In the genomic region with DNA sequence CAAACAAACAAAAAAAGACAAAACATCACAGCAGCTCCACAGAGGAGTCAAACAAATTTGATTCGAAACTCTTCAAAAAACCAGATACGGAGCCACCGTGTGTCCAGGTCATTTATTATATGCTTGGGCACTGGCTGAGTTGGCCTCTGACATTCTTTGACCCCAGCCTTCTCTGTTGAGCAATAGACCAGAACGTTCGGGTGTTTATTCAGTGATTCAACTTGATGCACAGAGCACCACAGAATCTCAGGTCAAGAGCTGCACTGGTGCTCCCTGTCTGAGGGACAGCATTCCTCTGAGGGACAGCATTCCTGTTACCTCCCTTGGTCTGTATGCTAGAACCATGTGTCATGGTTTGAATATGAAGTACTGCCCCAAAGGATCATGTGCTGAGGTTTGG, we compare ENCODE assay signal across 16 mouse cellular contexts. TPM values are rescaled to one million over a fixed set of nuclear protein-coding genes. Genes with fewer than 3 reads are reported as not detected.
DNase-seq lines count a peak whose midpoint lies in the region; ATAC-seq and TF ChIP-seq lines count a peak whose summit lies in the region.
"Had no signal": no experiment of that assay in that cellular context is flagged by ENCODE, and none has a peak within 500 bp of the region (broad histone marks: within the 10 kb centered on the region; RNA-seq: fewer than 3 reads in every experiment).

No protein-coding gene starts in this region.

- no peak for ATAC-seq in hindbrain, postnatal 0 days
- no peak for ATAC-seq in midbrain, postnatal 0 days (ENCODE audit: low FRiP score)

- no peak overlapping the region for H3K9ac ChIP-seq in hindbrain, postnatal 0 days (replicated peaks; ENCODE audit: low read length)
- no peak overlapping the region for H3K9ac ChIP-seq in midbrain, postnatal 0 days (replicated peaks; ENCODE audit: low read length, poor library complexity, severe bottlenecking)
- H3K9ac ChIP-seq: limb, embryonic 13.5 days had no signal

- peaks cover 14% of the 10 kb centered on the region for H3K27me3 ChIP-seq in hindbrain, embryonic 10.5 days (ENCODE audit: insufficient read depth, poor library complexity, severe bottlenecking)
- no peaks in the 10 kb centered on the region for H3K27me3 ChIP-seq in hindbrain, postnatal 0 days (ENCODE audit: insufficient read depth, low read length)
- H3K27me3 ChIP-seq in midbrain, embryonic 10.5 days (ENCODE audit: low read depth, poor library complexity, severe bottlenecking) = peaks cover 17% of the 10 kb centered on the region
- H3K27me3 ChIP-seq in midbrain, postnatal 0 days (ENCODE audit: insufficient read depth, low read length) = no peaks in the 10 kb centered on the region
- peaks cover 15% of the 10 kb centered on the region for H3K27me3 ChIP-seq in limb, embryonic 10.5 days (ENCODE audit: low read depth, poor library complexity, severe bottlenecking)

- peak overlapping the region; percentile 71 for H3K27ac ChIP-seq in hindbrain, embryonic 10.5 days
- no peak overlapping the region for H3K27ac ChIP-seq in hindbrain, postnatal 0 days
- H3K27ac ChIP-seq in midbrain, embryonic 10.5 days (replicated peaks) = peak overlapping the region; percentile 94
- no peak overlapping the region for H3K27ac ChIP-seq in midbrain, postnatal 0 days (ENCODE audit: low read depth, low read length)
- H3K27ac ChIP-seq in limb, embryonic 10.5 days = peak overlapping the region; percentile 42; the same call in 1 of the 2 replicates
- H3K27ac ChIP-seq: heart, embryonic 10.5 days; limb, embryonic 13.5 days had no signal

- peaks cover 52% of the 10 kb centered on the region for H3K4me1 ChIP-seq in hindbrain, embryonic 10.5 days (replicated peaks)
- peaks cover 3% of the 10 kb centered on the region; the same call in 1 of the 2 replicates for H3K4me1 ChIP-seq in hindbrain, postnatal 0 days (ENCODE audit: insufficient read depth, low read length)
- H3K4me1 ChIP-seq in midbrain, embryonic 10.5 days = peaks cover 51% of the 10 kb centered on the region
- no peaks in the 10 kb centered on the region; the same call in 1 of the 2 replicates for H3K4me1 ChIP-seq in midbrain, postnatal 0 days (ENCODE audit: insufficient read depth, low read length)
- peaks cover 43% of the 10 kb centered on the region for H3K4me1 ChIP-seq in limb, embryonic 10.5 days

- H3K9me3 ChIP-seq in hindbrain, embryonic 10.5 days = 0 out of 2 replicates have a peak, but pooled peaks cover 2% of the 10 kb centered on the region
- H3K9me3 ChIP-seq in hindbrain, postnatal 0 days (ENCODE audit: low read length) = no peaks in the 10 kb centered on the region
- H3K9me3 ChIP-seq in midbrain, embryonic 10.5 days (replicated peaks) = peaks cover 10% of the 10 kb centered on the region; the same call in 1 of the 2 replicates
- H3K9me3 ChIP-seq in midbrain, postnatal 0 days (ENCODE audit: low read length) = no peaks in the 10 kb centered on the region
- no peaks in the 10 kb centered on the region for H3K9me3 ChIP-seq in limb, embryonic 10.5 days (replicated peaks)
- H3K9me3 ChIP-seq: heart, embryonic 10.5 days; limb, embryonic 13.5 days had no signal

- H3K36me3 ChIP-seq in hindbrain, embryonic 10.5 days = no peaks in the 10 kb centered on the region
- H3K36me3 ChIP-seq in hindbrain, postnatal 0 days (ENCODE audit: insufficient read depth, low read length) = no peaks in the 10 kb centered on the region
- no peaks in the 10 kb centered on the region for H3K36me3 ChIP-seq in midbrain, embryonic 10.5 days
- H3K36me3 ChIP-seq in midbrain, postnatal 0 days (ENCODE audit: insufficient read depth, low read length) = no peaks in the 10 kb centered on the region
- H3K36me3 ChIP-seq in limb, embryonic 10.5 days = no peaks in the 10 kb centered on the region
- H3K36me3 ChIP-seq: G1E; heart, embryonic 10.5 days; limb, embryonic 13.5 days had no signal

- H3K4me2 ChIP-seq in hindbrain, postnatal 0 days (ENCODE audit: low read depth, low read length) = no peak overlapping the region
- no peak overlapping the region for H3K4me2 ChIP-seq in midbrain, postnatal 0 days (ENCODE audit: low read depth, low read length, poor library complexity, severe bottlenecking)
- H3K4me2 ChIP-seq: limb, embryonic 13.5 days had no signal

- DNase-seq in hindbrain, embryonic 10.5 days (ENCODE audit: low spot score) = no peak
- DNase-seq in hindbrain, postnatal 0 days (ENCODE audit: low spot score) = no peak
- DNase-seq in midbrain, embryonic 10.5 days (ENCODE audit: low spot score) = no peak
- no peak for DNase-seq in midbrain, postnatal 0 days (ENCODE audit: low spot score)
- DNase-seq in limb, embryonic 10.5 days (ENCODE audit: low spot score) = no peak
- peak; percentile 47 for DNase-seq in yolk sac, embryonic 10.5 days (ENCODE audit: low spot score)
- DNase-seq in right cerebral cortex, postnatal 36 days (ENCODE audit: low spot score in 2 of 2) = no peak
- no peak for DNase-seq in ovary, adult 18-20 months (ENCODE audit: low spot score)
- DNase-seq: adrenal gland, postnatal 14 days; cerebellum, postnatal 10 days; gastrocnemius, postnatal 25 days; heart, postnatal 14 days had no signal

- H3K4me3 ChIP-seq in hindbrain, embryonic 10.5 days = no peak overlapping the region
- no peak overlapping the region for H3K4me3 ChIP-seq in hindbrain, postnatal 0 days (ENCODE audit: low read length)
- no peak overlapping the region for H3K4me3 ChIP-seq in midbrain, embryonic 10.5 days
- H3K4me3 ChIP-seq in midbrain, postnatal 0 days (ENCODE audit: low read depth, low read length) = no peak overlapping the region
- H3K4me3 ChIP-seq in limb, embryonic 10.5 days = no peak overlapping the region
- H3K4me3 ChIP-seq: erythroblast, embryonic 14.5 days; heart, embryonic 10.5 days; limb, embryonic 13.5 days had no signal

- WGBS in hindbrain, embryonic 10.5 days = 38% methylated on average over 5 of the region's 5 CpGs
- WGBS in hindbrain, postnatal 0 days = 42% methylated on average over 5 of the region's 5 CpGs
- 51% methylated on average over 5 of the region's 5 CpGs for WGBS in midbrain, embryonic 10.5 days
- 78% methylated on average over 5 of the region's 5 CpGs for WGBS in midbrain, postnatal 0 days
- 73% methylated on average over 5 of the region's 5 CpGs for WGBS in limb, embryonic 10.5 days

- no peak for TF ChIP-seq CTCF in hindbrain, postnatal 0 days (IDR thresholded peaks at IDR 0.05; ENCODE audit: low read depth)
- TF ChIP-seq CTCF in midbrain, postnatal 0 days (IDR thresholded peaks at IDR 0.05) = no peak

RNA-seq across cellular contexts. Expression of a gene that starts 1.1 kb away (rescaled TPM):
- polyA plus RNA-seq in hindbrain, embryonic 10.5 days (2016; fragmentation: Nextera tagmentation; extraction: Ambion mirVana) = 28.5 and 33.1 TPM in 2 replicates
- 24.1 and 28.9 TPM in 2 replicates for total RNA-seq in hindbrain, postnatal 0 days (2014; rRNA removed)
- polyA plus RNA-seq in hindbrain, postnatal 0 days (2015; fragmentation: Nextera tagmentation; extraction: Ambion mirVana) = 23.2 and 23.4 TPM in 2 replicates
- 49.1 and 56.6 TPM in 2 replicates for polyA plus RNA-seq in midbrain, embryonic 10.5 days (2016; fragmentation: Nextera tagmentation; extraction: Ambion mirVana)
- total RNA-seq in midbrain, postnatal 0 days (2014; rRNA removed) = 27.0 and 42.3 TPM in 2 replicates
- polyA plus RNA-seq in midbrain, postnatal 0 days (2015; fragmentation: Nextera tagmentation; extraction: Ambion mirVana) = 23.5 and 24.6 TPM in 2 replicates
- 11.4 and 15.3 TPM in 2 replicates for polyA plus RNA-seq in limb, embryonic 10.5 days (2016; fragmentation: Nextera tagmentation; extraction: Ambion mirVana)
- polyA plus RNA-seq: G1E had no signal

Comparison
In these comparisons a context has a peak if more than half of its experiments do, and no peak if none do; other contexts are left out.
1. H3K27ac ChIP-seq: peak in hindbrain, embryonic 10.5 days (single experiment), midbrain, embryonic 10.5 days (single experiment) and limb, embryonic 10.5 days (single experiment); none in hindbrain, postnatal 0 days (single experiment) and midbrain, postnatal 0 days (single experiment).